Mouse (Mus musculus): ENCODE results near the gene Emilin3. TPM values are rescaled to one million over a fixed set of nuclear protein-coding genes. Genes with fewer than 3 reads are reported as not detected.
A peak's percentile ranks its signal among the peaks of the same experiment; 100 is the strongest.

The Emilin3 gene
- polyA plus RNA-seq, 1 experiment from 2014 or later, result 28.0 TPM

GRCm38 (mm10) chr2:160915821-160916610, 3.9 kb upstream of the Emilin3 start:
- 54% methylated on average over 13 of the region's 13 CpGs for WGBS
- Histone ChIP-seq H3K4me3 (replicated peaks) (no peak overlapping the region), H3K9ac (no peak overlapping the region), H3K4me1 (peaks cover 9% of the 10 kb centered on the region; the same call in 1 of the 2 replicates), H3K27me3 (replicated peaks) (peaks cover 23% of the 10 kb centered on the region; the same call in 1 of the 2 replicates), H3K4me2 (no peak overlapping the region), H3K36me3 (no peaks in the 10 kb centered on the region), H3K9me3 (no peaks in the 10 kb centered on the region), H3K27ac (peak overlapping the region; percentile 52; the same call in 1 of the 2 replicates)
- peak; percentile 11; the same call in 1 of the 2 replicates for ATAC-seq (ENCODE audit: insufficient read depth, low FRiP score, low read depth)

DNA sequence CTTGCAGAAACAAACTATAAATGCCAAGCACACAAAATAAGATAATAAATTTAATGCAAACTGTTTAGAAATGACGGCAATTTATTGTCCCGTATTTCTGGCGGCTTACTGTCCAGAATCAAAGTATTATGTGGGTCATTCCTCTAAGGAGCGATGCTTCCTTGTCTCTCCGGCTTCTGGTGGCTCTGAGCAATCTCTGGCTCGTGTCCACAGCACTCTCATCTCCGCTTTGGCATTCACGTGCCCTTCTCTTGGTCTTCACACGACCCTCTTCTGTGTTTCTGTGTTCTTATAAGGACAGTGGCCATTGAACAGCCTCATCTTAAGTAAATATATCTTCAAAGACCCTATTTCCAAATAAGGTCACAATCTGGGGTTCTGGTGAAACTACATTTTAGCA, 2.5 kb upstream of the Emilin3 start:
- Histone ChIP-seq H3K4me2 (no peak overlapping the region), H3K27me3 (replicated peaks) (peaks cover 34% of the 10 kb centered on the region; the same call in 1 of the 2 replicates), H3K36me3 (no peaks in the 10 kb centered on the region), H3K4me3 (replicated peaks) (no peak overlapping the region), H3K4me1 (peaks cover 10% of the 10 kb centered on the region; the same call in 1 of the 2 replicates), H3K9me3 (no peaks in the 10 kb centered on the region), H3K9ac (no peak overlapping the region), H3K27ac (peak overlapping the region; percentile 52; the same call in 1 of the 2 replicates)
- WGBS, result 64% methylated on average over 9 of the region's 9 CpGs
- ATAC-seq (ENCODE audit: insufficient read depth, low FRiP score, low read depth), result no peak

- 0 out of 2 replicates have a peak, but pooled peaks cover 5% of the 10 kb centered on the region for H3K36me3 ChIP-seq
- under 1% methylated on average over 62 of the region's 64 CpGs for WGBS
- H3K27me3 ChIP-seq (replicated peaks), result peaks cover 34% of the 10 kb centered on the region; the same call in 1 of the 2 replicates
- peak; percentile 17; the same call in 1 of the 2 replicates for ATAC-seq (ENCODE audit: insufficient read depth, low FRiP score, low read depth)
- no peaks in the 10 kb centered on the region for H3K9me3 ChIP-seq
- H3K4me3 ChIP-seq (replicated peaks), result peak overlapping the region; percentile 55
- peak overlapping the region; percentile 29; the same call in 1 of the 2 replicates for H3K9ac ChIP-seq
- H3K4me2 ChIP-seq, result peak overlapping the region; percentile 84
- peak overlapping the region; percentile 44; the same call in 1 of the 2 replicates for H3K27ac ChIP-seq
- peaks cover 10% of the 10 kb centered on the region; the same call in 1 of the 2 replicates for H3K4me1 ChIP-seq
Observed at GRCm38 (mm10) chr2:160911558-160912201, 448 bp downstream of the Emilin3 start.

GRCm38 (mm10) chr2:160910633-160911032, 1.5 kb downstream of the Emilin3 start:
- Histone ChIP-seq H3K4me2 (peak overlapping the region; percentile 84), H3K9ac (no peak overlapping the region), H3K4me3 (replicated peaks) (no peak overlapping the region; the same call in 1 of the 2 replicates), H3K27me3 (replicated peaks) (peaks cover 34% of the 10 kb centered on the region; the same call in 1 of the 2 replicates), H3K27ac (no peak overlapping the region), H3K9me3 (no peaks in the 10 kb centered on the region), H3K4me1 (peaks cover 10% of the 10 kb centered on the region; the same call in 1 of the 2 replicates), H3K36me3 (0 out of 2 replicates have a peak, but pooled peaks cover 5% of the 10 kb centered on the region)
- WGBS, result 81% methylated on average over 5 of the region's 5 CpGs
- ATAC-seq (ENCODE audit: insufficient read depth, low FRiP score, low read depth), result no peak

DNA sequence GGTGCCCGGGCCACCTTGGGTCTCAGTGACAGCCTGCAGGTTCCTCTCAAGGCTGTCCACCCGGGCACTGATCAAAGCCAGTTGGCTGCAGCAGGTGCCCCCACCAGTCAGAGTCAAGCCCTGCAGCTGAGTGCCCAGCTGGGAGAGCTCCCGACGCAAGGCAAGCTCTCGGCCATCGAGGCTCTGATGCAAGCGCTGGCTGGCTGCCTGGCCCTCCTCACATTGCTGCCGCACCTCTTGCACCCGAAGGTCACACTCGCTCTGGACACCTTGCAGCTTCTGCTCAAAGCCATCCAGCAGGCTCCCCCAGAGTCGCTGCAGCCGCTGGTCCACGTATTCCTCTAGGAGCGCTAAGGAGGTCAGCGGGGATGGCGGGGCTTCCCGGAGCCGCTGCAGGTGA, 3.5 kb downstream of the Emilin3 start:
- no peak for ATAC-seq (ENCODE audit: insufficient read depth, low FRiP score, low read depth)
- WGBS, result 58% methylated on average over 18 of the region's 18 CpGs

GRCm38 (mm10) chr2:160906101-160906500, 6.0 kb downstream of the Emilin3 start:
- Histone ChIP-seq H3K36me3 (0 out of 2 replicates have a peak, but pooled peaks cover 5% of the 10 kb centered on the region), H3K9me3 (no peaks in the 10 kb centered on the region), H3K4me2 (no peak overlapping the region), H3K4me3 (replicated peaks) (no peak overlapping the region), H3K9ac (no peak overlapping the region), H3K27ac (no peak overlapping the region), H3K27me3 (replicated peaks) (0 out of 2 replicates have a peak, but pooled peaks cover 12% of the 10 kb centered on the region), H3K4me1 (0 out of 2 replicates have a peak, but pooled peaks cover 2% of the 10 kb centered on the region)
- ATAC-seq (ENCODE audit: insufficient read depth, low FRiP score, low read depth), result no peak
- 78% methylated on average over 5 of the region's 5 CpGs for WGBS

More for the DNA sequence above, 3.5 kb downstream of the Emilin3 start:
- 0 out of 2 replicates have a peak, but pooled peaks cover 5% of the 10 kb centered on the region for H3K36me3 ChIP-seq
- H3K4me2 ChIP-seq, result no peak overlapping the region
- H3K27me3 ChIP-seq (replicated peaks), result peaks cover 34% of the 10 kb centered on the region; the same call in 1 of the 2 replicates
- H3K4me3 ChIP-seq (replicated peaks), result no peak overlapping the region
- H3K27ac ChIP-seq, result no peak overlapping the region
- no peaks in the 10 kb centered on the region for H3K9me3 ChIP-seq
- peaks cover 10% of the 10 kb centered on the region; the same call in 1 of the 2 replicates for H3K4me1 ChIP-seq
- H3K9ac ChIP-seq, result no peak overlapping the region

GRCm38 (mm10) chr2:160905301-160905700, 6.8 kb downstream of the Emilin3 start:
- Histone ChIP-seq H3K4me2 (no peak overlapping the region), H3K9ac (no peak overlapping the region), H3K27ac (no peak overlapping the region), H3K36me3 (0 out of 2 replicates have a peak, but pooled peaks cover 5% of the 10 kb centered on the region), H3K4me1 (no peaks in the 10 kb centered on the region), H3K4me3 (replicated peaks) (no peak overlapping the region), H3K9me3 (no peaks in the 10 kb centered on the region), H3K27me3 (replicated peaks) (0 out of 2 replicates have a peak, but pooled peaks cover 6% of the 10 kb centered on the region)
- no peak for ATAC-seq (ENCODE audit: insufficient read depth, low FRiP score, low read depth)
- 95% methylated on average over 12 of the region's 12 CpGs for WGBS

DNA sequence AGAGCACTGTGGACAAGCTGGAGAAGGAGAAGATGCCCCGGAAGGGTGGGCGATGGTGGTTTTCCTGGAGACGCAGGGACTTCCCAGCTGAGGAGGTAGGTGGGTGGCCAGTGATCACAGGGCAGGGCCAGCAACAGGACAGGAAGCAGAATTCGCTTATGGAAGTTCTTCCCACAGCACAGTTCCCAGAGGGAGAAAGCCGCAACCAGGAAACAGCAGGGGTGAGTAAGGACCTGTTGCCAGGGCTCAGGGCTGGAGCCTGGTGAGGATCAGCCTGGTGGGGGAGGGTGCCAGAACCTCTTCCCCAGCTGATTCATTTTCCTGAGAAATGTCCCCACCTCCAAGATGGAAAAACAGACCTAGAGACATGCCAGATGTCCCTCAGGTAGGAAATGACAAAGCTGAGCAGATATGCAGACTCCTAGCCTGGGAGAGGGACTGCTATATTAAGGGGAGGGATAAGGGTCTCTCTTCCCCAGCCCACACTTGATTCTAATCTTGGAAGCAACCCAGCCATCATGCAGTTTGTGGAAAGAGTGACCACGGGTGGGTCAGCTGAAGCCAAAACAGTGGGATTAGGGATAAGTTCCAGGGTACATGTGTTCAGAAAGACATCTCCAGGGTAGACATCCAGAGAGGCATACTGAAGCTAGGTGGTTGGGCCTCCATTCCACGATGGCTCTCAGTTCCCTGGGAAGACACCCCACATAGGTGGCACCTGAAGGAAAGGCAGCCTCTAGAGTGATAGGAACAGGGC, 10.3 kb downstream of the Emilin3 start:
- no peaks in the 10 kb centered on the region for H3K27me3 ChIP-seq (replicated peaks)
- no peak overlapping the region for H3K9ac ChIP-seq
- 68% methylated on average over 7 of the region's 7 CpGs for WGBS
- H3K27ac ChIP-seq, result no peak overlapping the region
- no peaks in the 10 kb centered on the region for H3K9me3 ChIP-seq
- ATAC-seq (ENCODE audit: insufficient read depth, low FRiP score, low read depth), result no peak
- H3K4me1 ChIP-seq, result no peaks in the 10 kb centered on the region
- no peak overlapping the region for H3K4me2 ChIP-seq
- H3K36me3 ChIP-seq, result no peaks in the 10 kb centered on the region
- H3K4me3 ChIP-seq (replicated peaks), result no peak overlapping the region

DNA sequence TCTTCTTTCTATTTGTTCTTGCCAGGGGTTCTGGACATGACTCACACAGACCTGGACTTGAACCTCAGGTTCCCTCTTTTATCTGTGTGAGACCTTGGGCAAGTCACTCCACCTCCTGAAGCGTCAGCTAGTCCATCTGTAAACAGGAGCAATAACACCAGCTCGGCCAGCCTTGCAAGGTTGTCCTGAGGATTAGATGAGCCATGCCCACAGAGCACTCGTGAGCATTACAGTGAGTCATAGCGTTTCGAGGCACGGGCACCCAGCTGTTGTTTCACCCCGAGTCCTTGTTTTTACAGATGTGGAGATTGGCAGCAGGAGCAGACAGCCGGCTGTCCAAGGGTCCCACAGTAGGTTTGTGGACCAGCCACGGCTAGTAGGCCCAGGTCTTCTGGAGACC, 20.4 kb downstream of the Emilin3 start:
- H3K36me3 ChIP-seq, result no peaks in the 10 kb centered on the region
- H3K4me1 ChIP-seq, result 0 out of 2 replicates have a peak, but pooled peaks cover 2% of the 10 kb centered on the region
- no peak overlapping the region for H3K4me2 ChIP-seq
- no peak overlapping the region for H3K4me3 ChIP-seq (replicated peaks)
- no peaks in the 10 kb centered on the region for H3K9me3 ChIP-seq
- no peak overlapping the region for H3K9ac ChIP-seq
- no peak for ATAC-seq (ENCODE audit: insufficient read depth, low FRiP score, low read depth)
- H3K27me3 ChIP-seq (replicated peaks), result no peaks in the 10 kb centered on the region
- no peak overlapping the region for H3K27ac ChIP-seq
- WGBS, result 79% methylated on average over 9 of the region's 9 CpGs

GRCm38 (mm10) chr2:160891045-160891444, 21.1 kb downstream of the Emilin3 start:
- Histone ChIP-seq H3K4me1 (0 out of 2 replicates have a peak, but pooled peaks cover 2% of the 10 kb centered on the region), H3K9ac (no peak overlapping the region), H3K4me2 (no peak overlapping the region), H3K36me3 (no peaks in the 10 kb centered on the region), H3K9me3 (no peaks in the 10 kb centered on the region), H3K27ac (no peak overlapping the region), H3K27me3 (replicated peaks) (no peaks in the 10 kb centered on the region), H3K4me3 (replicated peaks) (no peak overlapping the region)
- ATAC-seq (ENCODE audit: insufficient read depth, low FRiP score, low read depth), result no peak
- 66% methylated on average over 5 of the region's 5 CpGs for WGBS

DNA sequence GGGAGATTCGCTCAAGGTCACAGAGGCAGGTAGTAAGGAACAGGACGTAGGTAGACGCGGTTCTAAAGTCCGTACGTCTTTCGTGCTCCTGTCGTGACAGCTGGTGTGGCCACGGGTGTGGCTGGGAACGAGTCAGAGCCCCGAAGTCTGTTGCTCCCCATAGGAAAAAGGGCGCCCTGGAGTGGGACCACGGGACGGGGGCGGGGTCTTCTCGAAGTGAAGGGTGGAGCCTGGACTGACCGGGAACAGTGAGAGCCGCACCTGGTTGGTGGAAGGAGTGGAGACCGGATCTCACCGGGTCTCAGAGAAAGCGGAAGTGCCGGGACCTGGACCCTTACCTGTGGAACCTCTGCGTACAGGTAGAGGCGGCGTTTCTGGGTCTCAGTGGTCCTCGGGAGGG, 24.3 kb downstream of the Emilin3 start:
- Histone ChIP-seq H3K27me3 (replicated peaks) (no peaks in the 10 kb centered on the region), H3K4me2 (peak overlapping the region; percentile 95), H3K4me1 (0 out of 2 replicates have a peak, but pooled peaks cover 2% of the 10 kb centered on the region), H3K27ac (peak overlapping the region; percentile 51), H3K9me3 (no peaks in the 10 kb centered on the region), H3K9ac (peak overlapping the region; percentile 25), H3K4me3 (replicated peaks) (peak overlapping the region; percentile 52), H3K36me3 (no peaks in the 10 kb centered on the region)
- WGBS, result under 1% methylated on average over 26 of the region's 26 CpGs
- ATAC-seq (ENCODE audit: insufficient read depth, low FRiP score, low read depth), result peak; percentile 93

All from stomach, embryonic 15.5 days (tissue).